Mouse (Mus musculus): ENCODE measurements around the gene Olfr1307.

Olfr1307 gene

GRCm38 (mm10) chr2:111949340-111949739, at the start of gene Olfr1307:
TSS of gene Olfr1307 (minus strand) at chr2:111949440.
- no peak for DNase-seq

GRCm38 (mm10) chr2:111990181-111990580, 40.9 kb upstream of the Olfr1307 start, which contains the start of gene Olfr1309:
TSS of gene Olfr1309 (minus strand) at chr2:111990281.
- no peak for DNase-seq

GRCm38 (mm10) chr2:111964844-111965243, 15.6 kb upstream of the Olfr1307 start, which contains the start of gene Olfr1308:
TSS of gene Olfr1308 (minus strand) at chr2:111964944.
- DNase-seq: no peak

GRCm38 (mm10) chr2:111916171-111916570, 33.1 kb downstream of the Olfr1307 start, which contains the start of gene Olfr1306:
TSS of gene Olfr1306 (minus strand) at chr2:111916271.
- DNase-seq: no peak

Measured in lung, postnatal 4 days (tissue).